Mouse (Mus musculus): Measurements from ENCODE around the gene Ptgds.
A peak's percentile ranks its signal among the peaks of the same experiment; 100 is the strongest.

- TF ChIP-seq EP300 (IDR thresholded peaks at IDR 0.05) (no peak), CTCF (IDR thresholded peaks at IDR 0.05) (peak; percentile 66)
These were observed 26.6 kb upstream of the Ptgds start for GRCm38 (mm10) chr2:25496462-25496861.

Data from lung, postnatal 0 days (tissue).